Mouse (Mus musculus): ENCODE measurements around the gene Zfp990. TPM values are rescaled to one million over a fixed set of nuclear protein-coding genes. Genes with fewer than 3 reads are reported as not detected.
"Not testable (repeated sequence)": the region's sequence is repeated elsewhere in the genome, so short reads cannot be mapped to it uniquely, and the experiment has no call there.

Zfp990 gene
- polyA plus RNA-seq, 1 experiment from 2014 or later = not detected

GRCm38 (mm10) chr4:145517391-145517790 is 6.8 kb downstream of the Zfp990 start:
- H3K9me3 ChIP-seq (ENCODE audit: control insufficient read depth, low read length); H3K27me3 ChIP-seq (ENCODE audit: control insufficient read depth, insufficient read depth, low read depth, low read length); H3K4me3 ChIP-seq (ENCODE audit: low read length); ATAC-seq (ENCODE audit: low read depth); H3K27ac ChIP-seq (ENCODE audit: low read length); H3K4me2 ChIP-seq (ENCODE audit: low read depth, low read length); H3K36me3 ChIP-seq (ENCODE audit: control insufficient read depth, insufficient read depth, low read length); H3K9ac ChIP-seq (ENCODE audit: low read length); H3K4me1 ChIP-seq (replicated peaks; ENCODE audit: control insufficient read depth, insufficient read depth, low read length): not testable (repeated sequence)
- WGBS = 91% methylated on average over 1 of the region's 1 CpGs

- WGBS = 75% methylated on average over 5 of the region's 5 CpGs
- not testable (repeated sequence) for H3K4me1 ChIP-seq (replicated peaks; ENCODE audit: control insufficient read depth, insufficient read depth, low read length); ATAC-seq (ENCODE audit: low read depth); H3K27me3 ChIP-seq (ENCODE audit: control insufficient read depth, insufficient read depth, low read depth, low read length); H3K36me3 ChIP-seq (ENCODE audit: control insufficient read depth, insufficient read depth, low read length); H3K27ac ChIP-seq (ENCODE audit: low read length); H3K9ac ChIP-seq (ENCODE audit: low read length); H3K4me2 ChIP-seq (ENCODE audit: low read depth, low read length); H3K4me3 ChIP-seq (ENCODE audit: low read length)
- peaks cover 16% of the 10 kb centered on the region for H3K9me3 ChIP-seq (ENCODE audit: control insufficient read depth, low read length)
Observed at GRCm38 (mm10) chr4:145543861-145544260, 33.3 kb downstream of the Zfp990 start.

- WGBS = 18% methylated on average over 2 of the region's 2 CpGs
- H3K9me3 ChIP-seq (ENCODE audit: control insufficient read depth, low read length) = peaks cover 16% of the 10 kb centered on the region
- H3K4me1 ChIP-seq (replicated peaks; ENCODE audit: control insufficient read depth, insufficient read depth, low read length); H3K9ac ChIP-seq (ENCODE audit: low read length); H3K4me3 ChIP-seq (ENCODE audit: low read length); H3K27ac ChIP-seq (ENCODE audit: low read length); H3K27me3 ChIP-seq (ENCODE audit: control insufficient read depth, insufficient read depth, low read depth, low read length); H3K36me3 ChIP-seq (ENCODE audit: control insufficient read depth, insufficient read depth, low read length); H3K4me2 ChIP-seq (ENCODE audit: low read depth, low read length); ATAC-seq (ENCODE audit: low read depth): not testable (repeated sequence)
Observed at GRCm38 (mm10) chr4:145545106-145545505, 34.5 kb downstream of the Zfp990 start.

- H3K27ac ChIP-seq (ENCODE audit: low read length); H3K4me1 ChIP-seq (replicated peaks; ENCODE audit: control insufficient read depth, insufficient read depth, low read length); ATAC-seq (ENCODE audit: low read depth); H3K27me3 ChIP-seq (ENCODE audit: control insufficient read depth, insufficient read depth, low read depth, low read length); H3K4me3 ChIP-seq (ENCODE audit: low read length); H3K36me3 ChIP-seq (ENCODE audit: control insufficient read depth, insufficient read depth, low read length); H3K9ac ChIP-seq (ENCODE audit: low read length); H3K4me2 ChIP-seq (ENCODE audit: low read depth, low read length): not testable (repeated sequence)
- WGBS = 67% methylated on average over 6 of the region's 6 CpGs
- H3K9me3 ChIP-seq (ENCODE audit: control insufficient read depth, low read length) = peaks cover 16% of the 10 kb centered on the region
Observed at GRCm38 (mm10) chr4:145545734-145546349, 35.3 kb downstream of the Zfp990 start.

GRCm38 (mm10) chr4:145546477-145546876 is 35.9 kb downstream of the Zfp990 start:
- H3K9ac ChIP-seq (ENCODE audit: low read length); ATAC-seq (ENCODE audit: low read depth); H3K36me3 ChIP-seq (ENCODE audit: control insufficient read depth, insufficient read depth, low read length); H3K4me1 ChIP-seq (replicated peaks; ENCODE audit: control insufficient read depth, insufficient read depth, low read length); H3K27ac ChIP-seq (ENCODE audit: low read length); H3K27me3 ChIP-seq (ENCODE audit: control insufficient read depth, insufficient read depth, low read depth, low read length); H3K4me2 ChIP-seq (ENCODE audit: low read depth, low read length); H3K4me3 ChIP-seq (ENCODE audit: low read length): not testable (repeated sequence)
- WGBS = 92% methylated on average over 3 of the region's 3 CpGs
- peaks cover 14% of the 10 kb centered on the region for H3K9me3 ChIP-seq (ENCODE audit: control insufficient read depth, low read length)

DNA sequence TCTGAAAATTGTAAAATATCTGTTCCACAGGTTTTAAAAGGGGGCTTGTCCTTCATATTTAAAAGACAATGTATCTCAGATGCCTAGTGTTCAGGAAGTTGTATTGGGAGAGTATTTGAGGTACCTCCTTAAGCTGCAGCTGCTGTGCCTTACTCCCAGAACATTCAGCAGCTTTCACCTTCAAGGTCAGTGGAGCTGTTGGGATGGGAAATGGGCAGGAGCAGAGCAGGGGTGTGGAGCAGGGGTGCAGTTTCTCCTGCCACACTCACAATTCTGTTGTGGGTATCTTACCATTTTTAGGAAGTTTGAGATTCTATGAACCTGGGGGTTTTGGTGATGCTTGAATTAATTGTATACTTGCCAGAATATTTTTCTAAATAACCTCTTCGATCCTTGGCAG is 46.1 kb downstream of the Zfp990 start:
- no peak overlapping the region for H3K4me3 ChIP-seq (ENCODE audit: low read length)
- no peak for ATAC-seq (ENCODE audit: low read depth)
- no peaks in the 10 kb centered on the region for H3K4me1 ChIP-seq (replicated peaks; ENCODE audit: control insufficient read depth, insufficient read depth, low read length)
- H3K27ac ChIP-seq (ENCODE audit: low read length) = no peak overlapping the region
- WGBS = 42% methylated on average over 1 of the region's 1 CpGs
- H3K9ac ChIP-seq (ENCODE audit: low read length) = no peak overlapping the region
- H3K9me3 ChIP-seq (ENCODE audit: control insufficient read depth, low read length) = peaks cover 26% of the 10 kb centered on the region
- H3K4me2 ChIP-seq (ENCODE audit: low read depth, low read length) = no peak overlapping the region
- no peaks in the 10 kb centered on the region for H3K27me3 ChIP-seq (ENCODE audit: control insufficient read depth, insufficient read depth, low read depth, low read length)
- H3K36me3 ChIP-seq (ENCODE audit: control insufficient read depth, insufficient read depth, low read length) = no peaks in the 10 kb centered on the region

DNA sequence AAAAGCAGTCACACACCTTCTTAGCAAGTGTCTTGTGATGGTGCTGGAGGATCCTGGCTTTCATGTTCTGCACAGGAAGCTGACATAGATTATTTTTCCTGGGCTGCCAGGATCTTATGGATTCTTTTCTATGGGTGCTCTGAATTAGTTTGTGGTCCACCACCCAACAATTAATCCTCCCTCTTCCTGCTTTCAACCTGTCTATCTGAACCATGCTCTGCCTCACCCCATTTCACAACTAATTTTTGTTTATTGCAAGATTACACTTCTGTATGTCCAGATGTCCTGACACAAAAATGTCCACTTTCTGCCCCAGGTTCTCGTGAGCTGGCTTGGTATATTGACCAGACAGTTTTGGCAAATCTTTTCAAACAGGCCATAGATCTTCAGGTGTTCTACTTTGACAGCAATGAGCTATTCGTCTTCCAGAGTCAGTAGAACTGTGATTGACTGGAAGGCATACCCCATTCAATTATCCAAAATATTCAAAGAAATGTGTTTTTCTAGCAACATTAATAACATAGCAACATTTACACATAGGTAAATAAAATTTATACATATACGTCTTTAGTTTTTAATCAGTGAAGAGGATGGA is 49.0 kb downstream of the Zfp990 start:
- Histone ChIP-seq H3K27me3 (ENCODE audit: control insufficient read depth, insufficient read depth, low read depth, low read length) (no peaks in the 10 kb centered on the region), H3K9ac (ENCODE audit: low read length) (no peak overlapping the region), H3K36me3 (ENCODE audit: control insufficient read depth, insufficient read depth, low read length) (no peaks in the 10 kb centered on the region), H3K27ac (ENCODE audit: low read length) (no peak overlapping the region), H3K4me2 (ENCODE audit: low read depth, low read length) (no peak overlapping the region), H3K4me1 (replicated peaks; ENCODE audit: control insufficient read depth, insufficient read depth, low read length) (no peaks in the 10 kb centered on the region), H3K9me3 (ENCODE audit: control insufficient read depth, low read length) (peaks cover 25% of the 10 kb centered on the region), H3K4me3 (ENCODE audit: low read length) (no peak overlapping the region)
- no peak for ATAC-seq (ENCODE audit: low read depth)
- 33% methylated on average over 3 of the region's 3 CpGs for WGBS

GRCm38 (mm10) chr4:145564111-145564821 is 53.7 kb downstream of the Zfp990 start:
- ATAC-seq (ENCODE audit: low read depth) = no peak
- H3K4me3 ChIP-seq (ENCODE audit: low read length) = no peak overlapping the region
- 69% methylated on average over 3 of the region's 3 CpGs for WGBS

DNA sequence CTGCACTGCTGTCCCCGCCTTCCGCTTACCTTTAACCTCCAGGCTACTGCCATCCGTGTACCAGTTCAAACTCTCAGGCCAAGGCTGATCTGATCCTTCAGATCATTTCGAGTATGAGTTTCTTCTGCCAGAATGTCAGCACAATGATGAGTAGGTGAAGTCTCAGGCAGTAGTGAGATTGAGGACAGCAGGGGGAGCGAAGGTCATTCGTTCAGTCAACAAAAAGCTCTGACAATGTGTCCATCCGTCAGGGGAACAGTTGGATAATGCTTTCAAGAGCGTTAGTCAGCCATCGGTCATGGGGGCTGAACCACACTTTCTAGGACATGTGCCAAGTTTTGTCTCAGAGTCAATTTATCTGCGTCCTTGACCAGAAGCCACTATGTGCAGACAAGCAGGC is 59.9 kb downstream of the Zfp990 start:
- not testable (repeated sequence) for H3K36me3 ChIP-seq (ENCODE audit: control insufficient read depth, insufficient read depth, low read length); ATAC-seq (ENCODE audit: low read depth); H3K4me3 ChIP-seq (ENCODE audit: low read length); H3K9me3 ChIP-seq (ENCODE audit: control insufficient read depth, low read length); H3K27me3 ChIP-seq (ENCODE audit: control insufficient read depth, insufficient read depth, low read depth, low read length); H3K27ac ChIP-seq (ENCODE audit: low read length); H3K4me2 ChIP-seq (ENCODE audit: low read depth, low read length); H3K9ac ChIP-seq (ENCODE audit: low read length); H3K4me1 ChIP-seq (replicated peaks; ENCODE audit: control insufficient read depth, insufficient read depth, low read length)
- 77% methylated on average over 6 of the region's 10 CpGs for WGBS

More at GRCm38 (mm10) chr4:145564111-145564821, 53.7 kb downstream of the Zfp990 start:
- H3K27ac ChIP-seq (ENCODE audit: low read length) = no peak overlapping the region
- no peaks in the 10 kb centered on the region for H3K36me3 ChIP-seq (ENCODE audit: control insufficient read depth, insufficient read depth, low read length)
- no peaks in the 10 kb centered on the region for H3K27me3 ChIP-seq (ENCODE audit: control insufficient read depth, insufficient read depth, low read depth, low read length)
- no peaks in the 10 kb centered on the region for H3K4me1 ChIP-seq (replicated peaks; ENCODE audit: control insufficient read depth, insufficient read depth, low read length)
- no peak overlapping the region for H3K4me2 ChIP-seq (ENCODE audit: low read depth, low read length)
- H3K9me3 ChIP-seq (ENCODE audit: control insufficient read depth, low read length) = peaks cover 18% of the 10 kb centered on the region
- no peak overlapping the region for H3K9ac ChIP-seq (ENCODE audit: low read length)
